Mouse (Mus musculus): ENCODE measurements around the gene Tas1r1.

DNA sequence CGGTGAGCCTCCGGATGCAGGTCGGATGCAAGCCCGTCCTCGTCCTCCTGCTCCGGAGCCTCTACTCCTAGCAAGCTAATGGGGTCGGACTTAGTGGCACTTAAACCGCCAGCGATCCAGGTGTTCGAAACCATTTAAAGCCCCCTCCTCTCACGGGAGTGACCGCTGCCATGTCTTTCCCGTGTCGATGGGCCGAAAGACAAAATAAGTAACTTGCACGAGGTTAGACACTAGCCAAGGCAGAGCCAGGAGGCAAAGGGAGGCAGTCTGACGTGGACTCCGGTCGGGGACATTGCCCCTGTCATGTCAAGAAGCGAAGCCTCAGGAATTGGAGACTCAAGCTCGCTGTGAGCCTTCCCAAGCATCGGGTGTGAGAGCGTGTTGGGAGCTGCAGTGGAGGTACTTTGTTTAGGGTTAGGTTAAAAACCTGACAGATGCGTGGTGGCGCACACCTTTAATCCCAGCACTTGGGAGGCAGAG is 1.5 kb upstream of the Tas1r1 start:
- TF ChIP-seq POLR2A (IDR thresholded peaks at IDR 0.05; ENCODE audit: control insufficient read depth in 1 of 2, insufficient read depth in 1 of 2, low read depth in 1 of 2, low read length in 2 of 2, poor library complexity in 1 of 2) (no peak), GATA1 (IDR thresholded peaks at IDR 0.05; ENCODE audit: low read depth, low read length) (no peak), TAL1 (IDR thresholded peaks at IDR 0.05; ENCODE audit: low read length) (no peak), SIN3A (IDR thresholded peaks at IDR 0.05; ENCODE audit: low read length) (no peak), BHLHE40 (IDR thresholded peaks at IDR 0.05; ENCODE audit: borderline replicate concordance, low read depth, low read length) (no peak), NELFE (IDR thresholded peaks at IDR 0.05; ENCODE audit: low read depth, low read length) (no peak), CTCF (IDR thresholded peaks at IDR 0.05 in 2 of 3, conservative IDR thresholded peaks at IDR 0.05 in 1 of 3; ENCODE audit: control insufficient read depth in 1 of 3, insufficient read depth in 1 of 3, low read depth in 2 of 3, low read length in 3 of 3, poor library complexity in 1 of 3, severe bottlenecking in 1 of 3) (no peak), POLR2AphosphoS2 (IDR thresholded peaks at IDR 0.05; ENCODE audit: low read length) (no peak), USF1 (IDR thresholded peaks at IDR 0.05; ENCODE audit: low read depth, low read length) (no peak), ZNF384 (IDR thresholded peaks at IDR 0.05; ENCODE audit: low read depth, low read length) (no peak), GABPA (IDR thresholded peaks at IDR 0.05; ENCODE audit: low read depth, low read length) (no peak)
